Mouse (Mus musculus): ENCODE results near the gene Synm. TPM values are rescaled to one million over a fixed set of nuclear protein-coding genes. Genes with fewer than 3 reads are reported as not detected.

The Synm gene
- polyA plus RNA-seq, 1 experiment from 2014 or later, result 7.0 TPM

DNA sequence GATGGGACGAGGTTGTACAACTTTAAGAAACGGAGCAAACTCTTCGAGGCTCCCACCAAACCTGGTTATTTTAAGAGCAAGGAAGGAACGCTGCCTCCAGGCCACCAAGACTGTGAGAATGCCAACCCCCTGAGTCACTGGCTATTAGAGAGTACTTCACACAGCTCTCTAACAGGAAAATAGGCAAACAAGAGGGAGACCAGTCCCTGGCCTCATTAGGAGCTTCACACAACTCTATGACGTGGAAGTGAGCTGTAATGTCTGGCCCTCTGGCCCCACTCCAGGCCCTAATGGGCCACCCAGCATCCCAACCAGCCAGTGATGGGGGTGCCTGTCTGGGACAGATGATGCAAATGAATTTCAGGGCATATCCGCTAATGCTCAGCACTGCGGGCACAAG, 17.8 kb downstream of the Synm start:
- Histone ChIP-seq H3K9ac (no peak overlapping the region), H3K4me3 (no peak overlapping the region), H3K36me3 (peaks cover 8% of the 10 kb centered on the region; the same call in 1 of the 2 replicates), H3K4me1 (replicated peaks) (0 out of 2 replicates have a peak, but pooled peaks cover 4% of the 10 kb centered on the region), H3K4me2 (no peak overlapping the region), H3K27me3 (no peaks in the 10 kb centered on the region), H3K27ac (no peak overlapping the region), H3K9me3 (no peaks in the 10 kb centered on the region)
- ATAC-seq (ENCODE audit: low FRiP score), result no peak
- WGBS, result 85% methylated on average over 7 of the region's 7 CpGs

DNA sequence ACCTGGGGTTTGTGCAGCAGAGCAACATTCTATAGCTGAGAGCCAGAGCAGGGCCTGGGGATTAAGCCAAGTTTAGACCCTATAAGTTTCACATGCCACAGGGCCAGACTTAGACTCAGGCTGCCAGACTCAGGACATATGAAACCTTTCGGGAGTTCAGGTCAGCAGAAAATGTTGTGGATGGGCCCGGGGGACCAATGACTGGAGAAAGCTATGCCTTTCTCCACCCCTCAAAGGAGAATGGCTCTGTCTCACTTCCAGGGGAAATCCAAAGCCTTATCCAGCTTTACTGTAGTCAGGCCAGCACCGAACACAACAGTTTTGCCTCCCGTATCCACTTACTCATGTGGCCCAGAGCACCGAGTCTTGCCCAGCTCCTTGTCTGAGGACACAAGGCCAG, 18.7 kb downstream of the Synm start:
- no peaks in the 10 kb centered on the region for H3K9me3 ChIP-seq
- H3K27me3 ChIP-seq, result no peaks in the 10 kb centered on the region
- no peak overlapping the region for H3K27ac ChIP-seq
- no peak overlapping the region for H3K4me3 ChIP-seq
- H3K9ac ChIP-seq, result no peak overlapping the region; the same call in 1 of the 2 replicates
- WGBS, result 88% methylated on average over 5 of the region's 5 CpGs
- peaks cover 8% of the 10 kb centered on the region; the same call in 1 of the 2 replicates for H3K36me3 ChIP-seq
- H3K4me2 ChIP-seq, result no peak overlapping the region
- ATAC-seq (ENCODE audit: low FRiP score), result no peak
- peaks cover 12% of the 10 kb centered on the region for H3K4me1 ChIP-seq (replicated peaks)

DNA sequence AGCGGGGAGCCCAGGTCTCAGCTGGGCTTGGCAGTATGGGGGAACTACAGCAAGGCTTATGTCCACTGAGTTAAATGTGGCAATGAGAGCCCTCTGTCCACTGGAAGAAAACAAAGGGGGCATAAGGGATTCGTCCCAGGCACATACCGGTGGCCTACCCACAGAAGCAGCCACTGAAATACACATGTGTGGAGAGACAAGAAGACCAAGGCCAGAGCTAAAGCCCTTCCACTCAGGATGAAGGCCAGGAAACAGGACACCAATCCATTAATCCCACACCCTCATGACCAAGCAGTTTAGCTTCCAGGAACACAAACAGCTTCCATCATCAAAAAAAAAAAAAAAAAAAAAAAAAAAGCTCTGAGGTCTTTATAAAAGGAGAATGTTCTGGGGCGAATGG, 19.2 kb downstream of the Synm start:
- no peaks in the 10 kb centered on the region for H3K9me3 ChIP-seq
- no peaks in the 10 kb centered on the region for H3K27me3 ChIP-seq
- H3K36me3 ChIP-seq, result peaks cover 8% of the 10 kb centered on the region; the same call in 1 of the 2 replicates
- no peak overlapping the region for H3K27ac ChIP-seq
- H3K4me2 ChIP-seq, result no peak overlapping the region
- ATAC-seq (ENCODE audit: low FRiP score), result no peak
- no peak overlapping the region for H3K9ac ChIP-seq
- 93% methylated on average over 4 of the region's 4 CpGs for WGBS
- H3K4me1 ChIP-seq (replicated peaks), result peaks cover 12% of the 10 kb centered on the region
- H3K4me3 ChIP-seq, result no peak overlapping the region

DNA sequence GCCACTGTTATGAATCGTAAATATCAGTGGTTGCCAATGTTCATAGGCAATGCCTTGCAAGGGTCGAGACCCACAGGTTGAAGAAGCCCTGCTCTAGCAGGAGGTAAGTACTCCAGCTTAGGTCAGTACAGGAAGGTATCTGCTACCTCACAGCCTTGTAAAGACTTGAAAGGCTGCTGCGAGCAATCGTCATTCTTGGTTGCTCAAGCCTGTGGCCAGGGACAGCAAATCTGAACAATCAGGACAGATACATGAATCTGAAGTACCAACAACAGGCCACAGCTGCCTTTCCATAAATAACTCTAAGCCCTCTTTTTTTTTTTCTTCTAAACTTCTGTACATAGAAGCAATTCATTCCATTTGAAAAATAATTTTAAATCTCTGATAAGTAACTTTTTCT, 27.3 kb downstream of the Synm start:
- no peak for ATAC-seq (ENCODE audit: low FRiP score)
- H3K36me3 ChIP-seq, result peaks cover 11% of the 10 kb centered on the region
- WGBS, result 88% methylated on average over 4 of the region's 4 CpGs
- H3K27ac ChIP-seq, result no peak overlapping the region
- H3K27me3 ChIP-seq, result no peaks in the 10 kb centered on the region
- no peaks in the 10 kb centered on the region for H3K9me3 ChIP-seq
- no peak overlapping the region for H3K4me2 ChIP-seq
- no peak overlapping the region for H3K4me3 ChIP-seq
- peaks cover 8% of the 10 kb centered on the region for H3K4me1 ChIP-seq (replicated peaks)
- no peak overlapping the region for H3K9ac ChIP-seq

DNA sequence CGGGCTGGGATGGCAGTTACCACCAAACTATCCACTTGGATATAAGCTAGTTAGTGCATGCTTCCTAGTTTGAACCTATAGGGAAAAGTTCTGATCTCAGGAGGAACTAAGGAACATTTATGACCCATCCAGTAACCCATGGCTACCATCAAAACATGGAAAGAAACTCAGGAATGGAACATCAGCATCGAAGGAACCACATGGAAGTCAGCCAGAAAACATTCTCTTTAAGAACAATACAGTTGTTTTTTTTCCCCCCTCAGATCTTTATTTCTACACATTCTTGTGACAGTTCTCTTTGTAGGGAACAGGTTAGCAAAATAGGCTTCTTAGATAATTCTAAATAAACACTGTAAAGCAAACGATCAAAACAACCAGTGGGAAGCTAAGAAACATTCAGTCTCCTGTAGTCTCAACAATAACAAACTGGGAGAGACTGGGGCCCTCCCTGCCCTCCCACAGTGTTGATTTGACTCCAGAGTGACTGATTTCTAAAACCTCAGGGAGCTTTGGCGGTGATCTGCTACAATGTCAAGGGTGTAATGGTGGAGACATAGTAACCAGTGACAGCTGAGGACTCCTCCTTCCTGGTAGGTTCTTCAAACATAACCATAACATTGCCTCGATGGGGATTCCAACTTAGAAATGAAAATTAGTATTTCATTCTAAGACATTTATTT, 29.0 kb downstream of the Synm start:
- no peak overlapping the region for H3K4me3 ChIP-seq

DNA sequence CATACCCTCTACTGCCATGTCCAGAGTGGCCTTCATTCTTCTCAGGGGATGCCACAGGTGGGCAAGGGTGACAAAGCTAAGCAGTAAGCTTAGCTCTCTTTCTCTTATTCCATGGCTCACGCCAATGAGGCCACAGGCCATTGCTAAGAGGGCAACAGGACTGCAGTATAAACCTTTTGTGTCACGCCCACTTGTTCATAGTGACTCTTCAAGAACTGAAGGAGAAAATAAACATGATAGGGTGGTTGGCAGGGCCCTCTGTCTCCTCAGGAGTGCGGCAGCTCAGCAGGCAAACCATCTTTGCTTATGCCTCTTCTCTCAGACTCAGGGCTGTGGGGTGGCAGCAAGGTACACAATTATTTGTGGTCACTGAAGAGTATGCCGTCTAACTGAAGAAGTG, 30.7 kb downstream of the Synm start:
- Histone ChIP-seq H3K9ac (no peak overlapping the region), H3K4me2 (no peak overlapping the region), H3K36me3 (peaks cover 23% of the 10 kb centered on the region), H3K27ac (no peak overlapping the region), H3K27me3 (no peaks in the 10 kb centered on the region), H3K4me1 (replicated peaks) (no peaks in the 10 kb centered on the region), H3K4me3 (no peak overlapping the region), H3K9me3 (no peaks in the 10 kb centered on the region)
- ATAC-seq (ENCODE audit: low FRiP score), result no peak
- 96% methylated on average over 4 of the region's 4 CpGs for WGBS

More for the DNA sequence above, 29.0 kb downstream of the Synm start:
- Histone ChIP-seq H3K9ac (no peak overlapping the region), H3K27ac (no peak overlapping the region), H3K4me1 (replicated peaks) (no peaks in the 10 kb centered on the region), H3K27me3 (no peaks in the 10 kb centered on the region), H3K9me3 (no peaks in the 10 kb centered on the region), H3K36me3 (peaks cover 22% of the 10 kb centered on the region), H3K4me2 (no peak overlapping the region)
- WGBS, result 56% methylated on average over 5 of the region's 5 CpGs
- ATAC-seq (ENCODE audit: low FRiP score), result no peak

DNA sequence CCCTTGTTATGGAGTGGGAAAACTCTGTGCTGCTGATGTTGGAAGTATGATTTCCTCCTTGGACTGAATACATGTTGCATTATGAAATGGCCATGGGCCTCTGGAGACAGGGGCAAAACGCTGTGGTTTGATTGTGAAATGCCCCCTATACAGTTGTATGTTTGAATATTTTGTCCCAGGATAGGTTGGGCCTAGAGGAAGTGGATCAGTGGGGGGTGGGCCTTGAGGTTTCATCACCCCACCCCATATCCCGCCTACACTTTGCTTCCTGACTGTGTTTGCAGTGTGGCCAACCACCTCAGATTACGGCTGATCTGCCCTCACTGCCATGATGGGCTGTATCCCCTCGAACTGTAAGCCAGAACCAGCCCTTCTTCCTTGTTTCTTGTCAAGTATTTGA, 31.3 kb downstream of the Synm start:
- Histone ChIP-seq H3K9me3 (no peaks in the 10 kb centered on the region), H3K4me2 (no peak overlapping the region), H3K27me3 (no peaks in the 10 kb centered on the region), H3K27ac (no peak overlapping the region), H3K4me3 (no peak overlapping the region), H3K36me3 (peaks cover 23% of the 10 kb centered on the region), H3K4me1 (replicated peaks) (no peaks in the 10 kb centered on the region), H3K9ac (no peak overlapping the region)
- WGBS, result 88% methylated on average over 4 of the region's 4 CpGs
- no peak for ATAC-seq (ENCODE audit: low FRiP score)

DNA sequence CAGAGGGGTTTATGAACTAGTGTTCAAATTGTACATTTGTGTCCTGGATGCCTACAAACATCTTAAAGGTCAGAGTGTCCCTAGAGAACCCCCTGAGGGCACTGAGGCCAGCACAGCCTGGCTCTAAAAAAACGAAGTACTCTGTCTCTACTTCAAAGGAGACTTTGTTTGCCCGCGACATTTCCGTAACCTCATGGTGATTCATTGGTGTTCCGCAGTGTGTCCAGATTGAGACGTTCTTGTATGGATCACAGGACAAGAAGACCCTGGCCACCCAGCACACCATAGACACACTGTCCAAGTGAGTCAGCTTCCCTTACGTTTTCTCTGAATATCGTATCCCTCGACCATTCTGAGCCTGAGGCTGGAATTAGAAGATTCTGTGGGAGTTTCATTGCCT, 34.5 kb downstream of the Synm start:
- Histone ChIP-seq H3K4me2 (no peak overlapping the region), H3K9me3 (no peaks in the 10 kb centered on the region), H3K4me3 (no peak overlapping the region), H3K27me3 (no peaks in the 10 kb centered on the region), H3K4me1 (replicated peaks) (no peaks in the 10 kb centered on the region), H3K9ac (no peak overlapping the region), H3K36me3 (peaks cover 23% of the 10 kb centered on the region), H3K27ac (no peak overlapping the region)
- ATAC-seq (ENCODE audit: low FRiP score), result no peak
- WGBS, result 64% methylated on average over 9 of the region's 9 CpGs

DNA sequence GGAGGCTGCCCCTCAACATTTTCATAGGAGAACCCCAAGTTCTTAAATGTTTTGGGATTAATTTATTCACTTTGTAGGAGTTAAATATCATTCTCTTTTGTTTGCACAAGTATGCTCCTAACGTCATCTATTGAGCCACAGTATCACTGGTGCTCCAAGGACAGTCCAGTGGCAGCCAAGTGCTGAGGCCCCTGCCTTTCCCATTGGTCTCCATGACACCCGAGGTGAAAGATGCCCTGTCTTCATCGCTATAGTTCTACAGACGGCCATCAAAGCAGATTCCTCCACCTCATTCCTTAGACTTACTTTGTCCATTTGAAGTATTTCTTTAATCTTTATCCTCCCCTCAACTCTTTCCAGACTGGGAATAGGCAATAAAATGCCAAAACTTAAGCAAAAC, 35.0 kb downstream of the Synm start:
- no peak overlapping the region for H3K27ac ChIP-seq
- no peak for ATAC-seq (ENCODE audit: low FRiP score)
- WGBS, result 58% methylated on average over 4 of the region's 4 CpGs

DNA sequence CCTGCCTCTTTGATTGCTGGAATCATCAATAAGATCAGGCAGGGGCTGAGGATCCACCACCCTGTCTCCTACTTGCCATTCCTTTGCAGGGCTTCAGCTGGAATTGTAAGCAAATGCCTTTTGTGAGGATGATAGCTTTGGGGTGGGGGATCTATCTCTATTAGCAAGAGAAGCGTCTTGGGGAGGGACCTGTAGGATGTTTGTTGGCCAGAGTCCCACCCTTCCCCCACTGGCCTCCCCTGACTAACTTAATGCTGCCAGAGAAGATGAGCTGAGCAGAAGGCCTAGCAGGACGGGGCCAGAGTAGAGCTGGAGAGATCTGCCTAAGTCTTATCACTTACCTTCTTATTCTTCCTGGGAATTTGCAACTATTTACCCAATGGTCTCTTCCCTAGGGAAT, 37.4 kb downstream of the Synm start:
- Histone ChIP-seq H3K27me3 (no peaks in the 10 kb centered on the region), H3K27ac (no peak overlapping the region), H3K4me2 (no peak overlapping the region), H3K4me1 (replicated peaks) (peaks cover 3% of the 10 kb centered on the region; the same call in 1 of the 2 replicates), H3K9me3 (no peaks in the 10 kb centered on the region), H3K36me3 (peaks cover 12% of the 10 kb centered on the region; the same call in 1 of the 2 replicates), H3K4me3 (no peak overlapping the region), H3K9ac (no peak overlapping the region)
- 43% methylated on average over 2 of the region's 2 CpGs for WGBS
- ATAC-seq (ENCODE audit: low FRiP score), result no peak

More for the DNA sequence above, 35.0 kb downstream of the Synm start:
- H3K27me3 ChIP-seq, result no peaks in the 10 kb centered on the region
- H3K9ac ChIP-seq, result no peak overlapping the region
- peaks cover 23% of the 10 kb centered on the region for H3K36me3 ChIP-seq
- H3K9me3 ChIP-seq, result no peaks in the 10 kb centered on the region
- H3K4me3 ChIP-seq, result no peak overlapping the region
- H3K4me1 ChIP-seq (replicated peaks), result no peaks in the 10 kb centered on the region
- no peak overlapping the region for H3K4me2 ChIP-seq

DNA sequence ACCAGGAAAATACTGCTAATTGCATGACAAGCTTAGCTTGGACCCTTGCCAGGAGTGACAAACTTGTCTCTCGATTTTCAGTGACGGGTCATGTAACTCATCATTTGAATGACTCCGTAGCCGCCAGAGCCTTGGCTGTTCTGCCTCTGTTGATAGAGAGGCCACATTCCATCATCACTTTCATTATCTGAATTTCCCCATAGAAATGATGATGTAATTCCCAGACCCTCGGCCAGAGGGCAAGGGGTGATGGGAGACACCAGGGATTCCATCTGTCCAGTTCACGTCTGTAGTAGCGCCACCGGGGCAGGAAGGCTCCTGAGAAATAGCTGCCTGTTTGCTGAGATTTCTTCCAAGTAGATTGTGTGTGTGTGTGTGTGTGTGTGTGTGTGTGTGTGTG, 40.7 kb downstream of the Synm start:
- Histone ChIP-seq H3K4me3 (no peak overlapping the region), H3K4me1 (replicated peaks) (peaks cover 32% of the 10 kb centered on the region), H3K9me3 (no peaks in the 10 kb centered on the region), H3K27ac (no peak overlapping the region), H3K36me3 (no peaks in the 10 kb centered on the region), H3K27me3 (no peaks in the 10 kb centered on the region), H3K9ac (no peak overlapping the region), H3K4me2 (no peak overlapping the region)
- no peak for ATAC-seq (ENCODE audit: low FRiP score)
- 55% methylated on average over 8 of the region's 8 CpGs for WGBS

DNA sequence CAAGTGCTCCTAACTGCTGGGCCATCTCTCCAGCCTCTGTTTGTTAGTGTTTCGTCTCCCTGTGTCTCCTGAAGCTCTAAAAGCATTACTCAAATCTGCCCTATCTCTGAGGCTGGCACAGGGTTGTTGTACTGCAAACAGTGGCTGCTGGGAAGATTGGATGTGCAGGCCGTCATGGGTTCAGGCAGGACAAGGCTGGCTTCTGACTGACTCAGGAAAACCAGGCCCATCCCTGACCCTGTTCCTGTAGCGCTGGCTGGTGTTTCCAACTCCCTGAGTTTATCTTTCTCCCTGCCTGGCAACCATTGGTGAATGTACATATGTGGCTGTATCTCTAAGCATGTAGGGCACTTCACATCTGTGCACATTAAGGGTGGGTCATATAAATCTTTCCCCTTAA, 42.0 kb downstream of the Synm start:
- H3K4me1 ChIP-seq (replicated peaks), result peaks cover 33% of the 10 kb centered on the region
- no peak overlapping the region for H3K4me2 ChIP-seq
- no peaks in the 10 kb centered on the region for H3K27me3 ChIP-seq
- no peak overlapping the region for H3K4me3 ChIP-seq
- no peak overlapping the region for H3K9ac ChIP-seq
- H3K27ac ChIP-seq, result no peak overlapping the region
- WGBS, result 91% methylated on average over 3 of the region's 3 CpGs
- no peaks in the 10 kb centered on the region for H3K9me3 ChIP-seq
- no peak for ATAC-seq (ENCODE audit: low FRiP score)
- peaks cover 4% of the 10 kb centered on the region; the same call in 1 of the 2 replicates for H3K36me3 ChIP-seq

DNA sequence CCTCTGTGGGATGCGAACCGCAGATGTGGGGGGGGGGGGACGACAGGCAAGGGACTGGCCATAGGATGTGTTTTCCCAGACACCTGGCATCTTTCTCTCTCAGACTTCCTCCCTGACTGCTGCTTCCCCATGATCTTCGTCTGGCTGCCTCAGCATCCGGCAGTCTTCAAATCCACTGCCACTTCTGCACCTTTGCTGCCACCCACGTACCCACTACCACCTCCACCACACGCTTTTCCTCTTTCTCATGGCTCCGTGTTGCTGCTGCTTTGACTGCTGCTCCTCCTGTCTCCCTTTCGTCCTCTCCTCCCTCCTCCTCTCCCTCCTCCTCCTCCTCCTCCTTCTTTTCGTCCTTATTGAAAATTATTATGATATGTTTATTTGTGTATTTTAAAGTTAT, 42.6 kb downstream of the Synm start:
- Histone ChIP-seq H3K4me3 (no peak overlapping the region), H3K4me2 (no peak overlapping the region), H3K27ac (no peak overlapping the region), H3K9me3 (no peaks in the 10 kb centered on the region), H3K4me1 (replicated peaks) (peaks cover 33% of the 10 kb centered on the region), H3K9ac (no peak overlapping the region), H3K27me3 (no peaks in the 10 kb centered on the region), H3K36me3 (peaks cover 8% of the 10 kb centered on the region; the same call in 1 of the 2 replicates)
- 85% methylated on average over 10 of the region's 10 CpGs for WGBS
- ATAC-seq (ENCODE audit: low FRiP score), result no peak

Measured in hindbrain, embryonic 13.5 days (tissue).